Mouse (Mus musculus): ENCODE results near the gene Inhba. TPM values are rescaled to one million over a fixed set of nuclear protein-coding genes. Genes with fewer than 3 reads are reported as not detected.

Gene Inhba
- polyA plus RNA-seq, 1 experiment from 2014 or later = 17.2 TPM

GRCm38 (mm10) chr13:16030557-16031057, 19.0 kb downstream of the Inhba start:
- WGBS = 57% methylated on average over 5 of the region's 5 CpGs
- Histone ChIP-seq H3K4me3 (no peak overlapping the region), H3K36me3 (peaks cover 4% of the 10 kb centered on the region; the same call in 1 of the 2 replicates), H3K9me3 (no peaks in the 10 kb centered on the region), H3K4me2 (no peak overlapping the region), H3K9ac (no peak overlapping the region), H3K4me1 (no peaks in the 10 kb centered on the region), H3K27ac (no peak overlapping the region), H3K27me3 (no peaks in the 10 kb centered on the region)
- no peak for ATAC-seq (ENCODE audit: insufficient number of reproducible peaks, low FRiP score, low TSS enrichment, low read depth)

GRCm38 (mm10) chr13:16032425-16032824, 20.8 kb downstream of the Inhba start:
- ATAC-seq (ENCODE audit: insufficient number of reproducible peaks, low FRiP score, low TSS enrichment, low read depth) = no peak
- Histone ChIP-seq H3K4me3 (no peak overlapping the region), H3K4me1 (no peaks in the 10 kb centered on the region), H3K9me3 (no peaks in the 10 kb centered on the region), H3K9ac (no peak overlapping the region), H3K36me3 (no peaks in the 10 kb centered on the region), H3K27ac (no peak overlapping the region), H3K27me3 (no peaks in the 10 kb centered on the region), H3K4me2 (no peak overlapping the region)

- Histone ChIP-seq H3K27me3 (no peaks in the 10 kb centered on the region), H3K9me3 (no peaks in the 10 kb centered on the region), H3K27ac (no peak overlapping the region), H3K4me1 (no peaks in the 10 kb centered on the region), H3K36me3 (no peaks in the 10 kb centered on the region), H3K4me3 (no peak overlapping the region), H3K4me2 (no peak overlapping the region), H3K9ac (no peak overlapping the region)
- ATAC-seq (ENCODE audit: insufficient number of reproducible peaks, low FRiP score, low TSS enrichment, low read depth) = no peak
- WGBS = 68% methylated on average over 6 of the region's 6 CpGs
These were observed 21.4 kb downstream of the Inhba start for GRCm38 (mm10) chr13:16032935-16033592.

GRCm38 (mm10) chr13:16069079-16069478, 57.4 kb downstream of the Inhba start:
- Histone ChIP-seq H3K4me1 (no peaks in the 10 kb centered on the region), H3K36me3 (no peaks in the 10 kb centered on the region), H3K9ac (no peak overlapping the region), H3K4me2 (no peak overlapping the region), H3K27ac (no peak overlapping the region), H3K4me3 (no peak overlapping the region), H3K9me3 (no peaks in the 10 kb centered on the region), H3K27me3 (no peaks in the 10 kb centered on the region)
- ATAC-seq (ENCODE audit: insufficient number of reproducible peaks, low FRiP score, low TSS enrichment, low read depth) = no peak
- 86% methylated on average over 2 of the region's 2 CpGs for WGBS

GRCm38 (mm10) chr13:16077276-16077675, 65.6 kb downstream of the Inhba start:
- Histone ChIP-seq H3K27ac (no peak overlapping the region), H3K9ac (no peak overlapping the region), H3K4me3 (no peak overlapping the region), H3K4me2 (no peak overlapping the region), H3K27me3 (no peaks in the 10 kb centered on the region), H3K36me3 (no peaks in the 10 kb centered on the region), H3K4me1 (no peaks in the 10 kb centered on the region), H3K9me3 (no peaks in the 10 kb centered on the region)
- ATAC-seq (ENCODE audit: insufficient number of reproducible peaks, low FRiP score, low TSS enrichment, low read depth) = no peak
- 61% methylated on average over 5 of the region's 5 CpGs for WGBS

GRCm38 (mm10) chr13:16078216-16078731, 66.6 kb downstream of the Inhba start:
- Histone ChIP-seq H3K4me2 (no peak overlapping the region), H3K9me3 (no peaks in the 10 kb centered on the region), H3K36me3 (no peaks in the 10 kb centered on the region), H3K4me1 (no peaks in the 10 kb centered on the region), H3K27ac (no peak overlapping the region), H3K4me3 (no peak overlapping the region), H3K27me3 (no peaks in the 10 kb centered on the region), H3K9ac (no peak overlapping the region)
- no peak for ATAC-seq (ENCODE audit: insufficient number of reproducible peaks, low FRiP score, low TSS enrichment, low read depth)
- WGBS = 51% methylated on average over 7 of the region's 7 CpGs

- 35% methylated on average over 2 of the region's 2 CpGs for WGBS
- no peak overlapping the region for H3K27ac ChIP-seq
- H3K36me3 ChIP-seq = no peaks in the 10 kb centered on the region
- no peak for ATAC-seq (ENCODE audit: insufficient number of reproducible peaks, low FRiP score, low TSS enrichment, low read depth)
- H3K27me3 ChIP-seq = no peaks in the 10 kb centered on the region
- no peaks in the 10 kb centered on the region for H3K4me1 ChIP-seq
- no peaks in the 10 kb centered on the region for H3K9me3 ChIP-seq
- no peak overlapping the region for H3K9ac ChIP-seq
- no peak overlapping the region for H3K4me2 ChIP-seq
- H3K4me3 ChIP-seq = no peak overlapping the region
These were observed 68.6 kb downstream of the Inhba start for GRCm38 (mm10) chr13:16080205-16080604.
